Mouse (Mus musculus): ENCODE measurements at regions not wholly inside any gene's neighbourhood (a gene's known extent, or its start where the extent isn't known, plus 50 kb on each side); places are given as distances from the start of the nearest gene placed in this dataset.

DNA sequence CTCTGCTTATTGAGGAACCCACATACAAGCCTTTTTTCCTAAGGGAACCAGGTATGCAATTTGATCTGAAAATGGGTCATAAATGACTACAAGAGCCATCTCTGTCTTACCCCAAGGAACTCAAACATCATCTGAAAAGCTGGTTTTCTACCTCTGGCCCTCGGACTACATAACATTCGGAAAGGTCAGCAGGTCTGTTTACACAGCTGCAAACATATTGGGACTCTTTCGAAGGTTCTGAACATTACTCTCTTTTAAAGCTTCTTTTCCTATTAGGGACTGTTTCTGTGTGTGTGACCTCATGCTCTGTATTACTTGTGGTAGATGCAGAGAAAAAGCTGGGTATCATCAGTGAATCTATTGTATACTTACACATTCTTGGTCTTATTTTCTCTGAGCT is 491.9 kb upstream of the 4930452B06Rik start:
- Histone ChIP-seq H3K9me3 (no peaks in the 10 kb centered on the region), H3K4me3 (no peak overlapping the region), H3K4me1 (no peaks in the 10 kb centered on the region), H3K9ac (no peak overlapping the region), H3K27ac (no peak overlapping the region), H3K27me3 (no peaks in the 10 kb centered on the region), H3K36me3 (no peaks in the 10 kb centered on the region), H3K4me2 (replicated peaks) (no peak overlapping the region)
- no peak for ATAC-seq (ENCODE audit: low FRiP score, low read depth)
- 64% methylated on average over 3 of the region's 3 CpGs for WGBS

DNA sequence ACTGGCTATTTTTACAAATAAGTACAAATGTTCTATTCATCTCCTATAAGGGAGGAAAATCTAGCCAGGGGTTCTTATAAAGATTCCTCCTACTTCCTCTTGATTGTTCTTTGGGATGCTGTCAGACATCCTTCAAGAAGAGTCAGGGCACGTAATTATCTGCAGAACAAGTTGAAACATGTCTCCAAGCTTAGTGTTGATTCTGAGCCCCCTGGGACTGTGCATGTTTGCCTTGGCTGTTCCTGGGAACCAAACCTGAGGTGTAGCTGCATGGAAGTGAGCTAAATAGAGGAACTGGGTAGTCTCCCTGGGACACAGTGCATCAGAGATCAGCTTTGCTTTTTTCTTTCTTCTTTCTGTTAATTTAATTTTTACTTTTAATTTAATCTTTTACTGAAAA is 484.8 kb upstream of the 4930452B06Rik start:
- 70% methylated on average over 1 of the region's 1 CpGs for WGBS
- ATAC-seq (ENCODE audit: low FRiP score, low read depth) = no peak
- no peak overlapping the region for H3K4me2 ChIP-seq (replicated peaks)

DNA sequence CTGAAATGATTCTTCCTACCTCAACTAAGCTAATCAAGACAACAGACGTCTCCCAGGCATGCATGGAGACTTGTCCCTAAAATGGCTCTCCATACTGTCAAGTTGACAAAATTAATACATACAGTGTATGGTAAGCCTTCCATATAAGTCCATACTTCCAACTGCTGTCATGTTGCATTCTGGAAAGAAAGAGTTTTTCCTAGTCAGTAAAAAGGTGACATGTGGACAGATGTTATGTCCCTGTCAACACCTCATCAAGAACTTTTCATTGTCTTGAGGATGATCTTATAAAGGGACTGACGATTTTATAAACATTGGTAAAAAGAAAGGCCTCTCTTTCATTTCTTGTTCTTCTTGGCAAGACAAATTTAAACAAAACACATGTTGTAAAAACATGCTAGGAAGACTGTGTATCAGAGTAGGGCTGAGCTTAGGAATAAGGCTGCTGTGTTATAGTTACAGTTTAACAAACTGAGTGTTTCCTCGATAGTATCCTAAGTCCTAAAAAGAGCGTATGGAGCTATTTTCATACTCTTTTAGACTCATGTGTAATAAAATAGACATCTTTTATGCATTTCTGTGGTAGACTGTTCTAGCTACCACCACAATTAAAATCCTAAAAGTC is 480.7 kb upstream of the 4930452B06Rik start:
- no peak overlapping the region for H3K27ac ChIP-seq
- no peak overlapping the region for H3K4me2 ChIP-seq (replicated peaks)
- H3K36me3 ChIP-seq = no peaks in the 10 kb centered on the region
- ATAC-seq (ENCODE audit: low FRiP score, low read depth) = no peak
- no peaks in the 10 kb centered on the region for H3K4me1 ChIP-seq
- no peaks in the 10 kb centered on the region for H3K9me3 ChIP-seq
- H3K27me3 ChIP-seq = no peaks in the 10 kb centered on the region
- WGBS = 78% methylated on average over 4 of the region's 4 CpGs
- H3K9ac ChIP-seq = no peak overlapping the region
- H3K4me3 ChIP-seq = no peak overlapping the region

More for the DNA sequence above, 484.8 kb upstream of the 4930452B06Rik start:
- no peak overlapping the region for H3K9ac ChIP-seq
- H3K27me3 ChIP-seq = no peaks in the 10 kb centered on the region
- H3K4me3 ChIP-seq = no peak overlapping the region
- no peaks in the 10 kb centered on the region for H3K36me3 ChIP-seq
- no peaks in the 10 kb centered on the region for H3K4me1 ChIP-seq
- no peak overlapping the region for H3K27ac ChIP-seq
- H3K9me3 ChIP-seq = no peaks in the 10 kb centered on the region

DNA sequence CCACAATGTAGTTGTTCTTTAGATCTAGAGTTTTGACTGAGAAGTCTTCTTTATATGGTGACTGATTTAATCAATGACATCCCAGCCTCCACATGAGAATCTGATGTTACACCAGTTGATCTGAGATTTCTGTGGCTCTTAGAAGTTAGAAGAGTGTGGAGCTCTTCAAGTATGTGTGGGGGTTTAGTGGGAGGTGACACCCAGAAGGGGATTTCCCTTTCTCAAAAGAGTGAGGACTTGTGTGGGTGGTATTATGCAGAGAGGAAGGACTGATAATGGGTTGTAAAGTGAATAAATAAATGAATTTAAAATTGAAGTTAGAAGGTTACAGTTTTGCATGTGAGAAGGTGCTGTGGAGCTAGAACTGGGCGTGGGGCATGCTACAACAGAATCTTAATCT is 439.7 kb upstream of the 4930452B06Rik start:
- Histone ChIP-seq H3K9ac (no peak overlapping the region), H3K27me3 (no peaks in the 10 kb centered on the region), H3K4me1 (no peaks in the 10 kb centered on the region), H3K4me2 (replicated peaks) (no peak overlapping the region), H3K9me3 (no peaks in the 10 kb centered on the region), H3K36me3 (no peaks in the 10 kb centered on the region), H3K4me3 (no peak overlapping the region), H3K27ac (no peak overlapping the region)
- ATAC-seq (ENCODE audit: low FRiP score, low read depth) = no peak
- 87% methylated on average over 1 of the region's 1 CpGs for WGBS

DNA sequence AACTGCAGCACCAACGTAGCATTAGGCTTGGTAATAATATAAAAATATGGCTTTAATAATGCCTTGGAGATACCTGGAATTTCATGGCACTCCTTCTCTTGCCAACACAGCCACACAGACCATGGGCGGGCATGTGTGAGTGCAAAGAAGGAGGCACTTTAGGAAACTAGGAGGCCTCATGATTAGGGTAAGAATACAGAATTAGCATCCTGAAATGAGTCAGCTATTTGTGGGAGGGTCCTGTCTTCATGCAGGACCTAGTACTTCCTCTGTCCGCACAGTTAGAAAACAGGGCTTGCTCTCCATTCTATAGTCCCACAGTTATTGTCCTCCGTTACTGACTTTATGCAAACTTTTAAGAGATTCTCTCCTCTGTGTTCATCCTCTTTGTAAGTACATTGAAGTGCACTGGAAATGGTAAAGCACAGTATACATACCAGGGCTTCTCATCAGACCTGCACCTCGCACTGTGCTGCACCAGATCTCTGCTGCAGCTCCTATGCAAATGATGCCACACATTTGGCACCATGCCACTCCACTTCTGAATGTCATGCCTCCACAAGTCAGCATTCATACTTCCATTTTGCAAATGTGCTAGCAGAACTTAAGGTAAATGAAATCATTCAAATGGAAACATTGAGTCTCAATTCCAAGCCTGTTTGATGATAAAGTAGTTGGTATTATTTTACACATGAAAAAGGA is 423.7 kb upstream of the 4930452B06Rik start:
- H3K4me2 ChIP-seq (replicated peaks) = no peak overlapping the region
- ATAC-seq (ENCODE audit: low FRiP score, low read depth) = no peak
- no peak overlapping the region for H3K4me3 ChIP-seq
- H3K36me3 ChIP-seq = no peaks in the 10 kb centered on the region
- WGBS = 75% methylated on average over 5 of the region's 5 CpGs
- H3K27me3 ChIP-seq = no peaks in the 10 kb centered on the region
- H3K4me1 ChIP-seq = no peaks in the 10 kb centered on the region
- no peaks in the 10 kb centered on the region for H3K9me3 ChIP-seq
- no peak overlapping the region for H3K9ac ChIP-seq
- no peak overlapping the region for H3K27ac ChIP-seq

DNA sequence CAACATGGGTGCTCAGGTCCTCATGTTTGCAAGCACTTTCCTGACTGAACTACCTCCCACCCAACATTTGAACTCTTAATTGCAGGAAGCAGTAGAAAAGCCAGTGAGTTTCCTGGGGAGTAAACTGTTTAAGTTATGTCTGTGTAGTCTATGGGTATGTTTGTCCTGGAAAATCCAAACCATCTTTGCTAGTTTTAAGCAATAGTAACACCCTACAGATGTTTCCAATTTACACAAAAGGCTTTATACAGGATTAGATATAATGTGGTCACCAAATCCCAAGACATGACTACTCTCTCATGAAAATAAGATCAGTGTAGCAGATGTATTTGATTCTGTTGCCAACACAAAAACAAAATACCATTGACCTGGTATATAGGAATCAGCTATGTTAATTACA is 421.1 kb upstream of the 4930452B06Rik start:
- H3K27me3 ChIP-seq = no peaks in the 10 kb centered on the region
- no peak for ATAC-seq (ENCODE audit: low FRiP score, low read depth)
- H3K27ac ChIP-seq = no peak overlapping the region
- no peak overlapping the region for H3K4me2 ChIP-seq (replicated peaks)
- H3K9ac ChIP-seq = no peak overlapping the region
- no peaks in the 10 kb centered on the region for H3K4me1 ChIP-seq
- H3K9me3 ChIP-seq = no peaks in the 10 kb centered on the region
- H3K36me3 ChIP-seq = no peaks in the 10 kb centered on the region
- no peak overlapping the region for H3K4me3 ChIP-seq

DNA sequence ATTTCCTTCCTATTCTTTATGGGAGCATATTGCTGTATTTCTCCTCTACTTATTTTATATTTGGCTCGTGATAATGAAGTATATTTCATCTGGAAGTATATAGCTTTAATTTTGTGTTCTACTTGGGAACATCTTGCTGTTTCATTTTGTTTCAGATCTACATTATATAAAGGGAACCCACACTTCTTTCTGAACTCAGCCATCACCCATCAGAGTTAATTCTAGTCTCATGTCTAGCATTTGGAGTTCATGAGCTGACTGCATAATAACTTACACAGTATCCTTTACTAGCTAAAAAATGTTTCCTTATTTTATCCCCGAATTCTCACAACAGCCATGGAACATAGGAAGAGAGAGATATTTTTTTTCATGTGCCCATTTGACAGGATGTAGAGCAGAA is 413.6 kb upstream of the 4930452B06Rik start:
- H3K4me1 ChIP-seq = no peaks in the 10 kb centered on the region
- ATAC-seq (ENCODE audit: low FRiP score, low read depth) = no peak
- 82% methylated on average over 2 of the region's 2 CpGs for WGBS
- no peaks in the 10 kb centered on the region for H3K27me3 ChIP-seq
- no peaks in the 10 kb centered on the region for H3K36me3 ChIP-seq
- H3K4me3 ChIP-seq = no peak overlapping the region
- H3K9ac ChIP-seq = no peak overlapping the region
- H3K9me3 ChIP-seq = no peaks in the 10 kb centered on the region
- no peak overlapping the region for H3K27ac ChIP-seq
- no peak overlapping the region for H3K4me2 ChIP-seq (replicated peaks)

DNA sequence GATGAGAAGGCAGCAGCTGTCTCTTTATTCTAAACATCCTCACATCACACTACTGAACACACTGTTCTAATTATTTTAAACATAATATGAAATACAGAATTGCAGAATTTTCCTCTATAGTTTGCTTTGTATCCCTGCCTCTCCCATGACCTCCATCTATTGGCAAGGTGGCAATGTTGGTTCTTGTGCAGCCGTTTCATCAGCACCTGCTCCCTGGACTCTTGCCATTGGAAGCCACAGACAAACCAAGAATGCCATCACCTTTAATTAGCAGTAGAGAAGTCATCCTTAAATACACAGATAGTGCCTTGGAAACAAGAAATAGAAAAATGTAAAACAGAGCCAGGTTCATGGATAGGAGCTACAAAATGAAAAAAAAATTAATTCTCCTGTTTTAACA is 413.0 kb upstream of the 4930452B06Rik start:
- no peak for ATAC-seq (ENCODE audit: low FRiP score, low read depth)
- 71% methylated on average over 1 of the region's 1 CpGs for WGBS

DNA sequence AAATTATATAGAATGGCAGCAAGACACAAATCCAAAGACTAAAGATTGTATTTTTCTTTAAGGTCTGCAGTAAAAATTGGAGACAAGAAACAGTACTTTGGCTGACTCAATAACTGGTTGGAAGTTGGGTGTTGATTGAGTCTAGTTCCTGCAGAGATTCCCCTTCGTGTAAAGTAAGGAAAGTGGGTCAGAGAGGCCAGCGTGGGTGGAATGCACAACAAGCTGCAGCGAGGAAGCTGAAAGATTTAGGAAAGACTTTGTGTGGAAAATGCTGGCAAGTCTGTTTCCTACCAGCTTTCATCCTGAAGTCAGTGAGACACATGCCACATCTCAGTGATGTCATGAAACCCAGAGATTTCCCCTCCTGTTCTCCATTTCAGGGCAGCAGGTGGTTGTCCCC is 405.1 kb upstream of the 4930452B06Rik start:
- no peak for ATAC-seq (ENCODE audit: low FRiP score, low read depth)
- no peak overlapping the region for H3K9ac ChIP-seq
- 77% methylated on average over 3 of the region's 3 CpGs for WGBS
- no peak overlapping the region for H3K27ac ChIP-seq
- no peak overlapping the region for H3K4me3 ChIP-seq
- H3K27me3 ChIP-seq = no peaks in the 10 kb centered on the region
- H3K4me1 ChIP-seq = no peaks in the 10 kb centered on the region
- H3K9me3 ChIP-seq = no peaks in the 10 kb centered on the region
- H3K36me3 ChIP-seq = no peaks in the 10 kb centered on the region
- H3K4me2 ChIP-seq (replicated peaks) = no peak overlapping the region

More for the DNA sequence above, 413.0 kb upstream of the 4930452B06Rik start:
- Histone ChIP-seq H3K27ac (no peak overlapping the region), H3K9me3 (no peaks in the 10 kb centered on the region), H3K36me3 (no peaks in the 10 kb centered on the region), H3K9ac (no peak overlapping the region), H3K27me3 (no peaks in the 10 kb centered on the region), H3K4me1 (no peaks in the 10 kb centered on the region), H3K4me3 (no peak overlapping the region), H3K4me2 (replicated peaks) (no peak overlapping the region)

DNA sequence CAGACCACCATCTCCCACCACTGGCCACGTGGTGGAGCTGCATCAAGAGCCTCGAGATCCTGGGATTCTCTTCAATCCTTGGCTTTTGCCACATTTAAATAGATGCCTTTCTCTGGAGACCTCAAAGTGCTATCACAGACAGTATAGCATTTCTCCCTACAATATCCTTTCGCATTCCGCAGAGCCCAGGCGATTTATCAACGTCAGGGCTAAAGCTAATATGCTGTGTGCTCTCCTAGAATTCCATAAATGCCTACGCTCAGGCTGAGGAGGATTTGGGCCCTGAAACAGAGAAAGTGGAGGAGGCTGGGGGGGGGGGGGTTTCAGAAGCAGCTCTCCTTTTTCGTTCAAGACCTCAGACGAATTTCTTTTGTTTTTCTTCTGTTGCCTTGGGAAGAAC is 394.0 kb upstream of the 4930452B06Rik start:
- no peak overlapping the region for H3K27ac ChIP-seq
- no peaks in the 10 kb centered on the region for H3K4me1 ChIP-seq
- no peaks in the 10 kb centered on the region for H3K9me3 ChIP-seq
- no peak overlapping the region for H3K9ac ChIP-seq
- H3K36me3 ChIP-seq = no peaks in the 10 kb centered on the region
- 71% methylated on average over 9 of the region's 9 CpGs for WGBS
- ATAC-seq (ENCODE audit: low FRiP score, low read depth) = no peak
- H3K4me3 ChIP-seq = no peak overlapping the region
- no peaks in the 10 kb centered on the region for H3K27me3 ChIP-seq
- no peak overlapping the region for H3K4me2 ChIP-seq (replicated peaks)

DNA sequence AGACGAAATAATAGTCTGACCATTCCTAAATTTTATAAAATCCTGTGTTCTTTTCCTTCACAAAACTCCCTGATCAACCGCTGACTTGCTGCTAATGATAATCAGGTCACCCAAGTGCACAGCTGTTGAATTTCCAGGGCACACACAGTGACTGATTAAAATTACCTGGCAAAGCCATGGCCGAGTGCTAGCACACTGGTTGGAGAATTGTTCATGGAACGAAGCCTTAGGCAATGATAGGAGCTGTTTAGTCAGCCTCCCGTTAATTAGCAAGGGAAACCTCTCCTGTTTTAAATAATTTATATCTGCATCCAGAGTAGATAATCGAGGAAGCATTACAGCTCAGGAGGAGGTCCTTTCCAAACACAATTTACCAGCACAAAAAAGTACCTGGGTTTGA is 362.8 kb upstream of the 4930452B06Rik start:
- no peak for ATAC-seq (ENCODE audit: low FRiP score, low read depth)
- Histone ChIP-seq H3K4me1 (0 out of 2 replicates have a peak, but pooled peaks cover 7% of the 10 kb centered on the region), H3K27me3 (no peaks in the 10 kb centered on the region), H3K4me2 (replicated peaks) (no peak overlapping the region), H3K36me3 (no peaks in the 10 kb centered on the region), H3K9me3 (no peaks in the 10 kb centered on the region), H3K4me3 (no peak overlapping the region), H3K27ac (peak overlapping the region; percentile 22; the same call in 1 of the 2 replicates), H3K9ac (no peak overlapping the region)
- WGBS = 44% methylated on average over 6 of the region's 6 CpGs

DNA sequence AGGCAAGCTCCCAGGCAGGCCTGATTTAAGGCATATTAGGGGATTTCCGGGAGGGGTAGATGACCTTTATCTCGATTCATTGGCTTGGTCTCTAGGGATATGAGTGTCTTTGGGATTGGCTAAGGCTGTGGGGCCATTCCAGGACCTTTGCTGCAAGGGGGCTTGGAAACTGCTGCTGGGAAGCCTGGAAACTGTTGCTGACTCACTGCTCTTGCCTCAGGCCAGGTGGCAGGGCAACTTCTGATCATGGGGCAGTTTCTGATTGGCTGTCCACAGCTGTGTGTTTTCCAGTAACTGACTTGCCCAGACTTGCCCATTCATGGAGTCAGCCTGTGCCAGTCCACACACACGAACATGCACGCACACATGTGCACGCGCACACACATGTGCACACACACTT is 349.8 kb upstream of the 4930452B06Rik start:
- 89% methylated on average over 6 of the region's 6 CpGs for WGBS
- Histone ChIP-seq H3K9me3 (no peaks in the 10 kb centered on the region), H3K4me2 (replicated peaks) (no peak overlapping the region), H3K4me3 (no peak overlapping the region), H3K27ac (no peak overlapping the region), H3K4me1 (no peaks in the 10 kb centered on the region), H3K36me3 (no peaks in the 10 kb centered on the region), H3K27me3 (no peaks in the 10 kb centered on the region), H3K9ac (no peak overlapping the region)
- ATAC-seq (ENCODE audit: low FRiP score, low read depth) = no peak

DNA sequence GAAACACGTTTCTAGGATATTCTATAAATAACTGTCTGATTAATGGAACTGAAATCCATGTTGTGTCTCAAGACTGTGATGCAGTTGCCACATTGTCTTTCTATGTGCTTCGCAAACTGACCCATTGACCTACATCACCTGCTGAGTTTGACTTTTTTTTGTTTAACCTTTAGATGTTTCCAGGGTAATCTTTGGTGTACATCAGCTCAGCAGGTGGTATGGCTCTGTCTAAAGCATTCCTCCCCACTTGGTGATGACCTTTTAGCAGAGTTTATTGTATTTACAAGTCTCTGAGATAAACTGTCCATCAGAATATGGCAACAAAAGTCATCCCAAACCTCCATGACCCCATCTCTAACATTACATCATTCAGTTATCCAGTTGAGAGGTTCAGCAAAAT is 337.0 kb upstream of the 4930452B06Rik start:
- H3K27me3 ChIP-seq = no peaks in the 10 kb centered on the region
- no peak overlapping the region for H3K9ac ChIP-seq
- no peak overlapping the region for H3K4me3 ChIP-seq
- no peaks in the 10 kb centered on the region for H3K9me3 ChIP-seq
- ATAC-seq (ENCODE audit: low FRiP score, low read depth) = no peak
- no peak overlapping the region for H3K4me2 ChIP-seq (replicated peaks)
- H3K4me1 ChIP-seq = no peaks in the 10 kb centered on the region
- H3K36me3 ChIP-seq = no peaks in the 10 kb centered on the region
- WGBS = 78% methylated on average over 2 of the region's 2 CpGs
- no peak overlapping the region for H3K27ac ChIP-seq

Measured in limb, embryonic 13.5 days (tissue).